Mouse (Mus musculus) macrophage (primary cell): ENCODE data around the gene Uchl3. TPM values are rescaled to one million over a fixed set of nuclear protein-coding genes. Genes with fewer than 3 reads are reported as not detected.

ENCODE experiments used
- H3K27ac ChIP-seq: fragments of 350-480 bp; formaldehyde crosslinking; 2 replicates; pipeline ENCODE4 v1.9.0; 2021
- H3K36me3 ChIP-seq: fragments of 350-480 bp; formaldehyde crosslinking; 2 replicates; pipeline ENCODE4 v1.9.0; 2021; ENCODE audit errors: inconsistent target
- H3K4me3 ChIP-seq: fragments of 350-480 bp; formaldehyde crosslinking; 2 replicates; pipeline ENCODE4 v1.9.0; 2021; ENCODE audit errors: inconsistent target
- H3K79me2 ChIP-seq: fragments of 350-480 bp; formaldehyde crosslinking; 2 replicates; pipeline ENCODE4 v1.9.0; 2021; ENCODE audit errors: inconsistent target
- WGBS: methylation state at CpG from one replicate; pipeline ENCODE4 v1.1.7; 2026; ENCODE audit warnings: inconsistent platforms; ENCODE audit not compliant: missing documents; 5-methylcytosine and 5-hydroxymethylcytosine counted together
- polyA plus RNA-seq: library from polyadenylated mRNA; stranded (reverse); fragments of 250-400 nt; gene quantifications from 3 replicates; pipeline ENCODE4 v1.2.4, GENCODE M21; 2018; ENCODE audit warnings: inconsistent platforms

Uchl3 gene
- polyA plus RNA-seq, 1 experiment from 2014 or later: 43.5 TPM

DNA sequence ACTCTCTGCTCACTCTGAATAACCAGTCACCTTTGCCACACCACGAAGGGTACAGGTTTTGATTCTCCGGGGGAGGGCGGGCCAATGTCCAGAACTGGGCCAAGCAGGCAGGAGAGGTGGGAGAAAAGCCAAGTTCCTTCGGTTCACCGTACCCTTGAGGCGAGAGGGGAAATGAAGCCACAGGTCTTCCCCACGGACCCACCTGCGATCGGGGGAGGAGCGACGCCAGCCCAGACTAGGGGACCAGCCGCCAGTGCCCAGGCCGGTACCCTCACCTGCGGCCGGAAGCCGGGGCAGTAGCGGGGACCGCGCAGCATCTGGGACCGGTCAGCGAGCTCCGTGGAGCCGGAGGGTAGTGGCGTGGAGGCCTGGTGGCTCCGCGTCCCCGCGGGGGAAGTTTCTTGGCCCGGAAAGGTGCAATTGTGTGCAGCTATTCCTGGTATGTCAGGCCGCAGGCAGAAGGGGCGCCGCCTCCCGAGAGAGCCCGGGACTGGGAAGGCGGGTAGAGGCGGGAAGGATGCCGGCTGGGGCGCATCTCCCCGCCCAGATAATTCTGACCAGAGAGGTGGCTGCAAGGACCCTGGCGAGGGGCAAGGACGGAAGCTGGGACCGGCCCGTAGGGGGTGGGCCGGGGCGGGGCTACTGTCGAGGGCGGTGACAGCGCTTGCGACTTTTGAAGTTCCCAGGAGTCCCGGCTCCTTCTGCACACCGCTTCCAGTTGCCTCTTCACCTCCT lies 75.6 kb downstream of the Uchl3 start, which contains the start of the genes Gm9922 and Lmo7:
TSS of gene Gm9922 (minus strand) at position 578 of the 735 bp plus-strand sequence.
TSS of gene Lmo7 (plus strand) at position 721 of the 735 bp plus-strand sequence.
- Histone ChIP-seq H3K79me2 (no peaks in the 10 kb centered on the region), H3K4me3 (peak within 1 kb of the TSS; percentile 9; the same call in 1 of the 2 replicates), H3K27ac (no peak within 1 kb of the TSS), H3K36me3 (no peaks in the 10 kb centered on the region)
- 1% methylated on average over 50 of the region's 51 CpGs for WGBS

DNA sequence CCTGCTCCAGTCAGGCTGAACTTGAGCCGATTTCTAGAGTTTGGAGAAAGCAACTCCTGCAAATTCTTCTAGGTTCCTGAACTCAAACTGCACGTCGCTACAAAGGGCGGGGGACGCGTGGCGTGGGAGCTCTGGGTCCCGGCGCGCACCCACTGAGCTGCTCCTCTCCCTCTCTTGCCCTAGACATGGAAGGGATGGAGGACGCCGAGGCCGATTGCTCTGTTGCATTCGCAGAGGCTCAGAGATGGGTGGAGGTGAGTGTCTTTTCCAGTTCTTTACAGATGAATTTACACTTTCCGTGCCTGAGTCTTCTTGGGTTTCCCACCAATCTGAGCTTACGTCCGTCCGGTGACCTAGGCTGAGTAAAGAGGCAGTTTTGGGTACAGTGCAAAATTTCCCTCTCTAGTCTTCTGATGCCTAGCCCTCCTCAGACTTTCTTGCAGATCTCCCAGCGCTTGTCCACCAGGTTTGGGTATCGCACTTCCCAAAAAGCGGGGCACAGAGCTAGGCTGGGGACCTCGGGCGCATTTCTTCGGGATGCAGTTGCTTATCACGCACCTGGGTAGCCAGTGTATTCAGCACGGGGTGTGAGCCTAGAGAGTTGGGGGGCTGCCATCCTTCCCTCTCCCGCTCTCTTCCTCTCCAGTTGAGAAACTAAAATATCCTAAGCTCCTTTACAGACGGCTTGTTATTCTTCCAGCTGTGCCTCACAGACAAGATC lies 76.4 kb downstream of the Uchl3 start:
- peak overlapping the region; percentile 9; the same call in 1 of the 2 replicates for H3K4me3 ChIP-seq
- H3K27ac ChIP-seq: no peak overlapping the region
- WGBS: 4% methylated on average over 28 of the region's 28 CpGs
- no peaks in the 10 kb centered on the region for H3K79me2 ChIP-seq
- no peaks in the 10 kb centered on the region for H3K36me3 ChIP-seq

DNA sequence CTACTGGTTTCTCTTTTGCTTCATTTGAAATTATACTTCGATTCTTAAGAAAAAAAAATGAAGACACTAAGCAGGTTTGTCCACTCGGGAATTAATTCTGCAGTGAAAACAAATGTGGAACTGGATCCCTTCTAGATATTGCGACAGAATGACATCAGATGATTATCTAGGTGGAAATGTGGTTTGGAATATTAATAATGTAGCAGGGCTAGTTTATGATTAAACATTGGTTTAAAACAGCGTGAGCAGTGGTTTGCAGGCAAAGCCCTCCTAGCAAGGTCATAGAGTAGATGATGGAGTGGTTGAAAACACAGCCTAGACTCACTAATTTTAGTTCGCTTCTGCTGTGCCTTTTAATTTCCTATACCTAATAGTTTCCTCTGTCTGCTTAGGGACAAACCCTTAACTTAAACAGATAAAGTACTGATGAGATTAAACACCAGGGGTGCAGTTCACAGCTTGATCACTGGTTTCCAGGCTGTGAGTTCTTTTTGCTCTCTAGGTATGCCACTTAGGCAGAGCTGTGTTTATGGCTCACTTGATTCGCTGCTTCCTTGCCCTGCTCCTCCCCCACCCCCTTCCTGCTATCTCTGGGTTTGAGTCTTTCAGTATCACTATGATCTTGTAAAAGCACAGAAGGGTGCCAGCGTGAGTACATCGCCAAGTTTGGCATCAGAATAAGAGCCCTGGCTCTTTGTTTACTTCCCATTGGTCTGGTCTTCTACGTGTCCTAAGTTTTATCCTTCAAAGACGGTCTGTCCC lies 80.0 kb downstream of the Uchl3 start:
- Histone ChIP-seq H3K27ac (no peak overlapping the region), H3K36me3 (no peaks in the 10 kb centered on the region), H3K79me2 (no peaks in the 10 kb centered on the region), H3K4me3 (no peak overlapping the region)
- WGBS: 47% methylated on average over 10 of the region's 10 CpGs

DNA sequence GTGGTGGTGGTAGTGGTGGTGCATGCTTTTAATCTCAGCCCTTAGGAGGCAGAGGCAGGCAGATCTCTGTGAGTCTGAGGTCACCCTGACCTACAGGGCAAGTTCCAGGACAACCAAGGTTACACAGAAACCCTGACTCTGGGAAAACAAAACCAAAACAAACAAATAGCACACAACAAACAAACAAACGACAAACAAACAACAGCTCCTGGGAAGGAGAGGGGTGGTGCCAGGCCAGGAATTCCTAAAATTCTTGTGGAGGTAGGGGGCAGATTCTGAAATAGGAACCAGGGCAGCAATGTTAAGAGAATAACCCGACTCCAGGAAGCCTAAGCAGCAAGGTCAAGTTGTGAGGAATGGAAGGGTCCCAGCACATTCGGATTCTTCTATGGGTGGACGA lies 83.7 kb downstream of the Uchl3 start:
- Histone ChIP-seq H3K36me3 (no peaks in the 10 kb centered on the region), H3K4me3 (no peak overlapping the region), H3K79me2 (no peaks in the 10 kb centered on the region), H3K27ac (no peak overlapping the region)
- WGBS: 90% methylated on average over 4 of the region's 4 CpGs

Other genes starting within 250 kb of the Uchl3 start
- 24.4 to 64.0 TPM (median 53.8 TPM) in 3 replicates for gene Tbc1d4, start 44.8 kb upstream of the Uchl3 start, polyA plus RNA-seq
- gene Commd6, start 13.3 kb upstream of the Uchl3 start, polyA plus RNA-seq: 40.0 to 53.5 TPM (median 44.4 TPM) in 3 replicates
- gene Gm9922, start 75.8 kb downstream of the Uchl3 start, polyA plus RNA-seq: not detected in 3 replicates
- gene Lmo7, start 76.0 kb downstream of the Uchl3 start, polyA plus RNA-seq: not detected in 3 replicates